Mouse (Mus musculus): ENCODE measurements at regions not wholly inside any gene's neighbourhood (a gene's known extent, or its start where the extent isn't known, plus 50 kb on each side); places are given as distances from the start of the nearest gene placed in this dataset.
A peak's percentile ranks its signal among the peaks of the same experiment; 100 is the strongest.

- TF ChIP-seq CTCF (IDR thresholded peaks at IDR 0.05; ENCODE audit: low read depth) (no peak), EP300 (IDR thresholded peaks at IDR 0.05; ENCODE audit: low read depth) (peak; percentile 75)
Observed at GRCm38 (mm10) chr1:119293839-119294238, 128.2 kb downstream of the Inhbb start.

Measured in liver, postnatal 0 days (tissue).